9 mouse cellular contexts compared by ENCODE assay signal in genomic region chr11:84429581-84429980, GRCm38 (mm10).
DNase-seq lines count a peak whose midpoint lies in the region; ATAC-seq and TF ChIP-seq lines count a peak whose summit lies in the region.
"Had no signal": no experiment of that assay in that cellular context is flagged by ENCODE, and none has a peak within 500 bp of the region (broad histone marks: within the 10 kb centered on the region; RNA-seq: fewer than 3 reads in every experiment).

No protein-coding gene starts in this region.

- TF ChIP-seq CTCF in bone marrow, adult 2 months (IDR thresholded peaks at IDR 0.05; ENCODE audit: control insufficient read depth, insufficient read depth, low read length) = peak; percentile 46
- peak; percentile 82 for TF ChIP-seq CTCF in lung, postnatal 0 days (IDR thresholded peaks at IDR 0.05)

- H3K27ac ChIP-seq in bone marrow, adult 2 months (ENCODE audit: control insufficient read depth, insufficient read depth, low read depth, low read length, poor library complexity) = no peak overlapping the region
- H3K27ac ChIP-seq in lung, postnatal 0 days (ENCODE audit: low read length) = no peak overlapping the region
- H3K27ac ChIP-seq: limb, embryonic 13.5 days had no signal

- TF ChIP-seq POLR2A in bone marrow, adult 2 months (IDR thresholded peaks at IDR 0.05; ENCODE audit: borderline replicate concordance, control insufficient read depth, low read depth, low read length) = no peak

- no peak overlapping the region for H3K4me3 ChIP-seq in bone marrow, adult 2 months (replicated peaks; ENCODE audit: control insufficient read depth, low read depth, low read length)
- no peak overlapping the region for H3K4me3 ChIP-seq in lung, postnatal 0 days (ENCODE audit: low read depth, low read length)
- H3K4me3 ChIP-seq: limb, embryonic 13.5 days had no signal

- WGBS in bone marrow, adult 2 months = 90% methylated on average over 1 of the region's 1 CpGs
- 71% methylated on average over 1 of the region's 1 CpGs for WGBS in lung, postnatal 0 days

- DNase-seq in cerebellum, adult 11 months = peak; percentile 28
- DNase-seq in 416B (ENCODE audit: low read depth) = peak; percentile 75
- DNase-seq in kidney, adult 18-20 months = peak; percentile 55
- DNase-seq in lung, postnatal 0 days (ENCODE audit: low spot score) = peak; percentile 80
- peak; percentile 82 for DNase-seq in retina, postnatal 1 day

- H3K9me3 ChIP-seq in lung, postnatal 0 days (ENCODE audit: low read length) = no peaks in the 10 kb centered on the region
- H3K9me3 ChIP-seq: limb, embryonic 13.5 days had no signal

- H3K27me3 ChIP-seq in lung, postnatal 0 days (replicated peaks; ENCODE audit: insufficient read depth, low read length) = no peaks in the 10 kb centered on the region
- H3K27me3 ChIP-seq: limb, embryonic 13.5 days had no signal

- H3K4me1 ChIP-seq in bone marrow, adult 2 months (ENCODE audit: control insufficient read depth, insufficient read depth, low read length) = no peaks in the 10 kb centered on the region
- H3K4me1 ChIP-seq in lung, postnatal 0 days (ENCODE audit: insufficient read depth, low read depth, low read length) = no peaks in the 10 kb centered on the region

- ATAC-seq in cerebellum, adult (ENCODE audit: insufficient number of reproducible peaks, low FRiP score, low TSS enrichment) = no peak
- peak; percentile 68 for ATAC-seq in erythroid progenitor cell, adult 5-6 weeks (replicated peaks; ENCODE audit: low FRiP score, poor library complexity, severe bottlenecking)
- no peak for ATAC-seq in lung, postnatal 0 days

- TF ChIP-seq EP300 in lung, postnatal 0 days (IDR thresholded peaks at IDR 0.05) = no peak

- H3K4me2 ChIP-seq in lung, postnatal 0 days (replicated peaks; ENCODE audit: low read depth, low read length) = no peak overlapping the region
- H3K4me2 ChIP-seq: limb, embryonic 13.5 days had no signal

- no peak overlapping the region for H3K9ac ChIP-seq in lung, postnatal 0 days (replicated peaks; ENCODE audit: low read depth)
- H3K9ac ChIP-seq: limb, embryonic 13.5 days had no signal

- H3K36me3 ChIP-seq in lung, postnatal 0 days (ENCODE audit: insufficient read depth, low read length) = no peaks in the 10 kb centered on the region

Comparison
In these comparisons a context has a peak if more than half of its experiments do, and no peak if none do; other contexts are left out.
1. DNase-seq: peak in every context shown above with its lines; median percentile 82 in retina, postnatal 1 day; 80 in lung, postnatal 0 days; 75 in 416B; 55 in kidney, adult 18-20 months; 28 in cerebellum, adult 11 months.